Mouse (Mus musculus): ENCODE data around the gene Hspbap1.

- TF ChIP-seq CTCF (conservative IDR thresholded peaks at IDR 0.05 in 1 of 2, IDR thresholded peaks at IDR 0.05 in 1 of 2; ENCODE audit: low read depth in 2 of 2, low read length in 2 of 2): no peak
- no peak for TF ChIP-seq SMC3 (IDR thresholded peaks at IDR 0.05; ENCODE audit: low read depth, low read length)
- no peak for TF ChIP-seq JUND (conservative IDR thresholded peaks at IDR 0.05; ENCODE audit: low read depth, low read length)
- TF ChIP-seq POLR2A (IDR thresholded peaks at IDR 0.05; ENCODE audit: low read depth, low read length): no peak
- TF ChIP-seq CHD1 (IDR thresholded peaks at IDR 0.05; ENCODE audit: low read depth, low read length): no peak
- no peak for TF ChIP-seq USF1 (IDR thresholded peaks at IDR 0.05; ENCODE audit: low read depth, low read length)
- TF ChIP-seq MAX (IDR thresholded peaks at IDR 0.05; ENCODE audit: low read length): no peak
- no peak for TF ChIP-seq UBTF (IDR thresholded peaks at IDR 0.05; ENCODE audit: low read depth, low read length)
- no peak for TF ChIP-seq GABPA (IDR thresholded peaks at IDR 0.05; ENCODE audit: insufficient replicate concordance, low read depth, low read length)
- TF ChIP-seq HCFC1 (IDR thresholded peaks at IDR 0.05; ENCODE audit: low read depth, low read length): no peak
- TF ChIP-seq TCF12 (IDR thresholded peaks at IDR 0.05; ENCODE audit: low read depth, low read length): no peak
- TF ChIP-seq MAFK (IDR thresholded peaks at IDR 0.05; ENCODE audit: insufficient replicate concordance, low read length): no peak
- no peak for TF ChIP-seq ZKSCAN1 (IDR thresholded peaks at IDR 0.05; ENCODE audit: borderline replicate concordance, low read depth, low read length)
- TF ChIP-seq JUN (IDR thresholded peaks at IDR 0.05; ENCODE audit: insufficient read depth, low read depth, low read length): no peak
Observed at GRCm38 (mm10) chr16:35749385-35749784, 20.8 kb upstream of the Hspbap1 start.

Data from CH12.LX (cell line).